Mouse (Mus musculus) thymus, adult 2 months (tissue): ENCODE results near the gene Mief2.

Experiments used
- CTCF ChIP-seq: fragments of 200-500 bp; IDR thresholded peaks from 2 replicates; pipeline ENCODE4 v1.5.1; 2012; ENCODE audit warnings: mild to moderate bottlenecking, control low read depth, low read length, moderate library complexity, borderline replicate concordance; ENCODE audit not compliant: control insufficient read depth, poor library complexity, insufficient read depth; ENCODE audit errors: extremely low read depth
- POLR2A ChIP-seq: fragments of 200-500 bp; IDR thresholded peaks from 2 replicates; pipeline ENCODE4 v1.6.1; 2012; ENCODE audit warnings: mild to moderate bottlenecking, low read length, control low read depth, moderate library complexity; ENCODE audit not compliant: control insufficient read depth, poor library complexity, insufficient read depth; ENCODE audit errors: extremely low read depth

GRCm38 (mm10) chr11:60726601-60727391, 1.4 kb upstream of the Mief2 start, which contains the start of gene Flii:
- TF ChIP-seq POLR2A (no peak; the same call in none of the 2 replicates), CTCF (peak; percentile 80)
